Mouse (Mus musculus): ENCODE results near the gene Gins2. TPM values are rescaled to one million over a fixed set of nuclear protein-coding genes. Genes with fewer than 3 reads are reported as not detected.

Gins2 gene
- total and polyA plus RNA-seq, 3 experiments, result 39.6 to 150 (median 49.3) TPM

- peak overlapping the region; percentile 54 to 84 for H3K4me3 ChIP-seq (ENCODE audit: control insufficient read depth in 1 of 2, insufficient read depth in 1 of 2, low read depth in 2 of 2, low read length in 2 of 2)
- DNase-seq (ENCODE audit: low read depth, low spot score), result peak; percentile 87
- H3K79me2 ChIP-seq (ENCODE audit: control insufficient read depth, insufficient read depth, low read length, poor library complexity), result no peaks in the 10 kb centered on the region
- H3K27me3 ChIP-seq (ENCODE audit: control insufficient read depth in 1 of 2, insufficient read depth in 2 of 2, low read length in 2 of 2), result no peaks in the 10 kb centered on the region
- TF ChIP-seq EP300 (IDR thresholded peaks at IDR 0.05; ENCODE audit: low read depth in 1 of 2, low read length in 2 of 2) (no peak), CTCF (IDR thresholded peaks at IDR 0.05 in 2 of 3, conservative IDR thresholded peaks at IDR 0.05 in 1 of 3; ENCODE audit: control insufficient read depth in 1 of 3, insufficient read depth in 1 of 3, low read depth in 2 of 3, low read length in 3 of 3, poor library complexity in 1 of 3, severe bottlenecking in 1 of 3) (peak; percentile 78 to 93 (median 80)), CHD2 (IDR thresholded peaks at IDR 0.05; ENCODE audit: low read length) (no peak), SMC3 (IDR thresholded peaks at IDR 0.05; ENCODE audit: low read depth, low read length) (peak; percentile 77), SIN3A (IDR thresholded peaks at IDR 0.05; ENCODE audit: low read length) (peak; percentile 27; the same call in 1 of the 2 replicates), MYC (IDR thresholded peaks at IDR 0.05; ENCODE audit: low read depth, low read length) (peak; percentile 42; the same call in 1 of the 2 replicates), RAD21 (IDR thresholded peaks at IDR 0.05; ENCODE audit: low read depth, low read length) (peak; percentile 72), ZC3H11A (IDR thresholded peaks at IDR 0.05; ENCODE audit: low read depth, low read length) (peak; percentile 67)
- peak overlapping the region; percentile 64 for H3K9ac ChIP-seq (ENCODE audit: control insufficient read depth, low read depth, low read length, poor library complexity, severe bottlenecking)
- H3K36me3 ChIP-seq (ENCODE audit: control insufficient read depth in 1 of 2, insufficient read depth in 2 of 2, low read length in 2 of 2), result peaks cover 0 to 3% of the 10 kb centered on the region in 2 experiments; a peak in 1 of 4 replicates
- H3K4me1 ChIP-seq (ENCODE audit: control insufficient read depth in 1 of 2, insufficient read depth in 2 of 2, low read length in 2 of 2), result peaks cover 2 to 3% of the 10 kb centered on the region in 2 experiments; a peak in 2 of 4 replicates
- no peak overlapping the region for H3K27ac ChIP-seq (ENCODE audit: control insufficient read depth, low read depth, low read length)
- H3K9me3 ChIP-seq (replicated peaks; ENCODE audit: insufficient read depth, low read length), result no peaks in the 10 kb centered on the region
These were observed 18.8 kb upstream of the Gins2 start for GRCm38 (mm10) chr8:120607885-120608284.

- H3K9ac ChIP-seq (ENCODE audit: control insufficient read depth, low read depth, low read length, poor library complexity, severe bottlenecking), result peak overlapping the region; percentile 40
- H3K27me3 ChIP-seq (ENCODE audit: control insufficient read depth in 1 of 2, insufficient read depth in 2 of 2, low read length in 2 of 2), result no peaks in the 10 kb centered on the region
- peaks cover 0 to 3% of the 10 kb centered on the region in 2 experiments; a peak in 1 of 4 replicates for H3K36me3 ChIP-seq (ENCODE audit: control insufficient read depth in 1 of 2, insufficient read depth in 2 of 2, low read length in 2 of 2)
- no peaks in the 10 kb centered on the region for H3K9me3 ChIP-seq (replicated peaks; ENCODE audit: insufficient read depth, low read length)
- peaks cover 2 to 3% of the 10 kb centered on the region in 2 experiments; a peak in 2 of 4 replicates for H3K4me1 ChIP-seq (ENCODE audit: control insufficient read depth in 1 of 2, insufficient read depth in 2 of 2, low read length in 2 of 2)
- TF ChIP-seq POLR2A (IDR thresholded peaks at IDR 0.05; ENCODE audit: control insufficient read depth in 1 of 2, insufficient read depth in 1 of 2, low read depth in 1 of 2, low read length in 2 of 2, poor library complexity in 1 of 2), result no peak
- no peak for TF ChIP-seq ZMIZ1 (IDR thresholded peaks at IDR 0.05; ENCODE audit: low read depth, low read length)
- no peak for TF ChIP-seq MAX (IDR thresholded peaks at IDR 0.05; ENCODE audit: low read length)
- no peak for TF ChIP-seq SIN3A (IDR thresholded peaks at IDR 0.05; ENCODE audit: low read length)
- no peak for TF ChIP-seq ETS1 (IDR thresholded peaks at IDR 0.05; ENCODE audit: low read depth, low read length)
- no peak for TF ChIP-seq NRF1 (IDR thresholded peaks at IDR 0.05; ENCODE audit: insufficient read depth, low read depth, low read length, poor library complexity, severe bottlenecking)
- no peak for TF ChIP-seq MEF2A (IDR thresholded peaks at IDR 0.05; ENCODE audit: extremely low read depth, insufficient replicate concordance, low read depth, low read length, poor library complexity, severe bottlenecking)
- no peak for TF ChIP-seq SMC3 (IDR thresholded peaks at IDR 0.05; ENCODE audit: low read depth, low read length)
- no peak for TF ChIP-seq TCF12 (IDR thresholded peaks at IDR 0.05; ENCODE audit: low read depth, low read length)
- no peak for TF ChIP-seq GATA1 (IDR thresholded peaks at IDR 0.05; ENCODE audit: low read depth, low read length)
- TF ChIP-seq E2F4 (IDR thresholded peaks at IDR 0.05; ENCODE audit: borderline replicate concordance, low read depth, low read length), result no peak
- no peak for TF ChIP-seq BHLHE40 (IDR thresholded peaks at IDR 0.05; ENCODE audit: borderline replicate concordance, low read depth, low read length)
- no peak for TF ChIP-seq USF1 (IDR thresholded peaks at IDR 0.05; ENCODE audit: low read depth, low read length)
- no peak for TF ChIP-seq MYC (IDR thresholded peaks at IDR 0.05; ENCODE audit: low read depth, low read length)
- DNase-seq (ENCODE audit: low read depth, low spot score), result no peak
- H3K27ac ChIP-seq (ENCODE audit: control insufficient read depth, low read depth, low read length), result no peak overlapping the region
- no peaks in the 10 kb centered on the region for H3K79me2 ChIP-seq (ENCODE audit: control insufficient read depth, insufficient read depth, low read length, poor library complexity)
- H3K4me3 ChIP-seq (ENCODE audit: control insufficient read depth in 1 of 2, insufficient read depth in 1 of 2, low read depth in 2 of 2, low read length in 2 of 2), result peak overlapping the region; percentile 43 to 84
These were observed 18.4 kb upstream of the Gins2 start for GRCm38 (mm10) chr8:120607460-120607859.
